Mouse (Mus musculus): ENCODE measurements around the gene Rsph3b.
"Not testable (repeated sequence)": the region's sequence is repeated elsewhere in the genome, so short reads cannot be mapped to it uniquely, and the experiment has no call there.

The Rsph3b gene

GRCm38 (mm10) chr17:6959543-6960259, 11.2 kb upstream of the Rsph3b start:
- DNase-seq (ENCODE audit: low spot score in 2 of 2): not testable (repeated sequence)

GRCm38 (mm10) chr17:6958881-6959280, 10.4 kb upstream of the Rsph3b start:
- not testable (repeated sequence) for DNase-seq (ENCODE audit: low spot score in 2 of 2)

- DNase-seq (ENCODE audit: low spot score in 2 of 2): not testable (repeated sequence)
Measured at GRCm38 (mm10) chr17:6948769-6949228, 317 bp upstream of the Rsph3b start.

- DNase-seq (ENCODE audit: low spot score in 2 of 2): not testable (repeated sequence)
Measured at GRCm38 (mm10) chr17:6947637-6947983, 872 bp downstream of the Rsph3b start.

- not testable (repeated sequence) for DNase-seq (ENCODE audit: low spot score in 2 of 2)
Measured at GRCm38 (mm10) chr17:6942560-6942959, 5.9 kb downstream of the Rsph3b start.

GRCm38 (mm10) chr17:6931625-6932024, 16.9 kb downstream of the Rsph3b start:
- DNase-seq (ENCODE audit: low spot score in 2 of 2): not testable (repeated sequence)

- not testable (repeated sequence) for DNase-seq (ENCODE audit: low spot score in 2 of 2)
Measured at GRCm38 (mm10) chr17:6920351-6920894, 28.1 kb downstream of the Rsph3b start.

- not testable (repeated sequence) for DNase-seq (ENCODE audit: low spot score in 2 of 2)
Measured at GRCm38 (mm10) chr17:6919388-6919787, 29.1 kb downstream of the Rsph3b start.

- DNase-seq (ENCODE audit: low spot score in 2 of 2): not testable (repeated sequence)
Measured at GRCm38 (mm10) chr17:6915282-6915681, 33.2 kb downstream of the Rsph3b start.

GRCm38 (mm10) chr17:6914066-6914465, 34.4 kb downstream of the Rsph3b start:
- DNase-seq (ENCODE audit: low spot score in 2 of 2): not testable (repeated sequence)

- DNase-seq (ENCODE audit: low spot score in 2 of 2): not testable (repeated sequence)
Measured at GRCm38 (mm10) chr17:6900361-6900760, 48.1 kb downstream of the Rsph3b start.

- DNase-seq (ENCODE audit: low spot score in 2 of 2): peak in 1 of 2 experiments; percentile 30
Measured at GRCm38 (mm10) chr17:6897996-6898562, 50.4 kb downstream of the Rsph3b start.

- no peak for DNase-seq (ENCODE audit: low spot score in 2 of 2)
Measured at GRCm38 (mm10) chr17:6896756-6897155, 51.7 kb downstream of the Rsph3b start.

- no peak for DNase-seq (ENCODE audit: low spot score in 2 of 2)
Measured at GRCm38 (mm10) chr17:6893332-6893731, 55.1 kb downstream of the Rsph3b start.

GRCm38 (mm10) chr17:6891966-6892934, 56.2 kb downstream of the Rsph3b start:
- no peak for DNase-seq (ENCODE audit: low spot score in 2 of 2)

- DNase-seq (ENCODE audit: low spot score in 2 of 2): no peak
Measured at GRCm38 (mm10) chr17:6886445-6886844, 62.0 kb downstream of the Rsph3b start.

- no peak for DNase-seq (ENCODE audit: low spot score in 2 of 2)
Measured at GRCm38 (mm10) chr17:6884531-6884930, 64.0 kb downstream of the Rsph3b start.

- no peak for DNase-seq (ENCODE audit: low spot score in 2 of 2)
Measured at GRCm38 (mm10) chr17:6881306-6881705, 67.2 kb downstream of the Rsph3b start.

- DNase-seq (ENCODE audit: low spot score in 2 of 2): no peak
Measured at GRCm38 (mm10) chr17:6871421-6871820, 77.1 kb downstream of the Rsph3b start.

- no peak for DNase-seq (ENCODE audit: low spot score in 2 of 2)
Measured at GRCm38 (mm10) chr17:6868810-6869209, 79.7 kb downstream of the Rsph3b start.

- DNase-seq (ENCODE audit: low spot score in 2 of 2): peak in 1 of 2 experiments; percentile 18
Measured at GRCm38 (mm10) chr17:6867740-6868139, 80.7 kb downstream of the Rsph3b start.

GRCm38 (mm10) chr17:6866576-6866975, 81.9 kb downstream of the Rsph3b start:
- no peak for DNase-seq (ENCODE audit: low spot score in 2 of 2)
